Mouse (Mus musculus): Measurements from ENCODE around the gene Gsdmc3.
"Not testable (repeated sequence)": the region's sequence is repeated elsewhere in the genome, so short reads cannot be mapped to it uniquely, and the experiment has no call there.

Gsdmc3 gene

GRCm38 (mm10) chr15:63878458-63878857 is at the start of gene Gsdmc3:
Gene Gsdmc3 (minus strand): TSS chr15:63878558.
- not testable (repeated sequence) for DNase-seq

GRCm38 (mm10) chr15:63926201-63926600 is 47.8 kb upstream of the Gsdmc3 start:
- no peak for DNase-seq

GRCm38 (mm10) chr15:63924484-63924883 is 46.1 kb upstream of the Gsdmc3 start:
- DNase-seq: no peak

- DNase-seq: not testable (repeated sequence)
Measured at GRCm38 (mm10) chr15:63921618-63922017, 43.3 kb upstream of the Gsdmc3 start.

- DNase-seq: not testable (repeated sequence)
Measured at GRCm38 (mm10) chr15:63919728-63920127, 41.4 kb upstream of the Gsdmc3 start.

- DNase-seq: not testable (repeated sequence)
Measured at GRCm38 (mm10) chr15:63916584-63916983, 38.2 kb upstream of the Gsdmc3 start.

- DNase-seq: not testable (repeated sequence)
Measured at GRCm38 (mm10) chr15:63912197-63912596, 33.8 kb upstream of the Gsdmc3 start, which contains the start of gene Gsdmc4. Gene Gsdmc4 (minus strand): TSS chr15:63912297.

- DNase-seq: not testable (repeated sequence)
Measured at GRCm38 (mm10) chr15:63909896-63910295, 31.5 kb upstream of the Gsdmc3 start.

GRCm38 (mm10) chr15:63895560-63896353 is 17.4 kb upstream of the Gsdmc3 start:
- peak; percentile 46 for DNase-seq

GRCm38 (mm10) chr15:63888440-63888839 is 10.1 kb upstream of the Gsdmc3 start:
- not testable (repeated sequence) for DNase-seq

GRCm38 (mm10) chr15:63887949-63888348 is 9.6 kb upstream of the Gsdmc3 start:
- DNase-seq: not testable (repeated sequence)

GRCm38 (mm10) chr15:63876160-63876559 is 2.2 kb downstream of the Gsdmc3 start:
- DNase-seq: not testable (repeated sequence)

GRCm38 (mm10) chr15:63861965-63862364 is 16.4 kb downstream of the Gsdmc3 start:
- peak; percentile 11 for DNase-seq
